Mouse (Mus musculus): ENCODE data around the gene Cdc42ep4. TPM values are rescaled to one million over a fixed set of nuclear protein-coding genes. Genes with fewer than 3 reads are reported as not detected.

The Cdc42ep4 gene
- total RNA-seq, 2 experiments from 2014 or later = 70.0 to 160 TPM

GRCm38 (mm10) chr11:113752158-113752661 is 529 bp upstream of the Cdc42ep4 start:
- no peak for DNase-seq (ENCODE audit: low spot score in 2 of 2)

GRCm38 (mm10) chr11:113750571-113751483 is 854 bp downstream of the Cdc42ep4 start:
- DNase-seq (ENCODE audit: low spot score in 2 of 2) = peak; percentile 77

GRCm38 (mm10) chr11:113749749-113750351 is 1.8 kb downstream of the Cdc42ep4 start:
- DNase-seq (ENCODE audit: low spot score in 2 of 2) = no peak

- peak; percentile 57 to 62 for DNase-seq (ENCODE audit: low spot score in 2 of 2)
Observed at GRCm38 (mm10) chr11:113748797-113749521, 2.7 kb downstream of the Cdc42ep4 start.

- no peak for DNase-seq (ENCODE audit: low spot score in 2 of 2)
Observed at GRCm38 (mm10) chr11:113747725-113748380, 3.8 kb downstream of the Cdc42ep4 start.

- no peak for DNase-seq (ENCODE audit: low spot score in 2 of 2)
Observed at GRCm38 (mm10) chr11:113747056-113747455, 4.6 kb downstream of the Cdc42ep4 start.

- DNase-seq (ENCODE audit: low spot score in 2 of 2) = no peak
Observed at GRCm38 (mm10) chr11:113745961-113746360, 5.7 kb downstream of the Cdc42ep4 start.

GRCm38 (mm10) chr11:113742998-113743397 is 8.7 kb downstream of the Cdc42ep4 start:
- DNase-seq (ENCODE audit: low spot score in 2 of 2) = no peak

GRCm38 (mm10) chr11:113740100-113740499 is 11.6 kb downstream of the Cdc42ep4 start:
- no peak for DNase-seq (ENCODE audit: low spot score in 2 of 2)

- DNase-seq (ENCODE audit: low spot score in 2 of 2) = no peak
Observed at GRCm38 (mm10) chr11:113739213-113739612, 12.5 kb downstream of the Cdc42ep4 start.

GRCm38 (mm10) chr11:113737912-113738311 is 13.8 kb downstream of the Cdc42ep4 start:
- DNase-seq (ENCODE audit: low spot score in 2 of 2) = no peak

GRCm38 (mm10) chr11:113737553-113737854 is 14.2 kb downstream of the Cdc42ep4 start:
- DNase-seq (ENCODE audit: low spot score in 2 of 2) = no peak

GRCm38 (mm10) chr11:113736848-113737552 is 14.7 kb downstream of the Cdc42ep4 start:
- no peak for DNase-seq (ENCODE audit: low spot score in 2 of 2)

GRCm38 (mm10) chr11:113735151-113735550 is 16.5 kb downstream of the Cdc42ep4 start:
- no peak for DNase-seq (ENCODE audit: low spot score in 2 of 2)

- peak in 1 of 2 experiments; percentile 66 for DNase-seq (ENCODE audit: low spot score in 2 of 2)
Observed at GRCm38 (mm10) chr11:113733631-113734364, 17.9 kb downstream of the Cdc42ep4 start.

GRCm38 (mm10) chr11:113731945-113732612 is 19.6 kb downstream of the Cdc42ep4 start:
- DNase-seq (ENCODE audit: low spot score in 2 of 2) = no peak

GRCm38 (mm10) chr11:113730879-113731278 is 20.8 kb downstream of the Cdc42ep4 start:
- no peak for DNase-seq (ENCODE audit: low spot score in 2 of 2)

GRCm38 (mm10) chr11:113729917-113730316 is 21.8 kb downstream of the Cdc42ep4 start:
- no peak for DNase-seq (ENCODE audit: low spot score in 2 of 2)

GRCm38 (mm10) chr11:113729239-113729638 is 22.4 kb downstream of the Cdc42ep4 start:
- no peak for DNase-seq (ENCODE audit: low spot score in 2 of 2)

All from adrenal gland, adult 18-20 months (tissue).